Mouse (Mus musculus) ES-Bruce4 (cell line): ENCODE results near the gene Agap1.

Source experiments
- CTCF ChIP-seq: IDR thresholded peaks from one replicate; pipeline ENCODE4 v1.8.1; 2011; ENCODE audit warnings: low read depth, low read length
- EP300 ChIP-seq: IDR thresholded peaks from 2 replicates; pipeline ENCODE4 v1.6.1; 2011; ENCODE audit warnings: low read depth, low read length; ENCODE audit not compliant: insufficient read depth
- POLR2A ChIP-seq: IDR thresholded peaks from one replicate; pipeline ENCODE4 v1.8.1; 2011; ENCODE audit warnings: low read length; ENCODE audit not compliant: insufficient read depth

DNA sequence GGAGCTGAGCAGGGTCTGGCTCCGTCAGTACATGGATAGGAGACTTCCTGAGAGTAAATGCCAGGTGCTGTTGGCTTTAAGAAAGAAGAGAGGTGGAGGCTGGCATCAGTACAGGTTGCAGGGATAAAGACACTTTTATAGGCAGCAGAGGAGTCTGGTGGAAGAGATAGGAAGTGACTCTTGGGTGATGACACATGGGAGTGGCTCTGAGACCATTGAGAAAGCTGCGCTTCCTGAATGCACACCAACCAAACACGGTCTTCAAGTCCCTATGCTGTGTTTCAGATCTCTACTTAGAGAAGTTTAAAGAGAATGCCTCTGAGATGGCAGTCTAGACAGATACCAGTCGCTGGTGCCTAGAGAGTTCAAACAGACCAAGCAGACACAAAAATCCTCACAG, 108.8 kb downstream of the Agap1 start:
- TF ChIP-seq CTCF (no peak), POLR2A (no peak), EP300 (no peak)
